Mouse (Mus musculus) layer of hippocampus, postnatal 25 days (tissue): ENCODE measurements around the gene Snrpf. TPM values are rescaled to one million over a fixed set of nuclear protein-coding genes. Genes with fewer than 3 reads are reported as not detected.

Source experiments
- DNase-seq, 2 experiments: peaks; one replicate each; pipeline ENCODE4 v3.0.0; 2022; ENCODE audit warnings: mixed read lengths in 2 of 2, low spot score in 1 of 2; ENCODE audit errors: extremely low spot score in 1 of 2
- total RNA-seq, 2 experiments: library from RNA; stranded (reverse); gene quantifications; 2 replicates each; pipeline ENCODE4 v1.2.3; 2021

Snrpf gene
- total RNA-seq, 2 experiments from 2014 or later: 10.6 to 12.6 TPM

DNA sequence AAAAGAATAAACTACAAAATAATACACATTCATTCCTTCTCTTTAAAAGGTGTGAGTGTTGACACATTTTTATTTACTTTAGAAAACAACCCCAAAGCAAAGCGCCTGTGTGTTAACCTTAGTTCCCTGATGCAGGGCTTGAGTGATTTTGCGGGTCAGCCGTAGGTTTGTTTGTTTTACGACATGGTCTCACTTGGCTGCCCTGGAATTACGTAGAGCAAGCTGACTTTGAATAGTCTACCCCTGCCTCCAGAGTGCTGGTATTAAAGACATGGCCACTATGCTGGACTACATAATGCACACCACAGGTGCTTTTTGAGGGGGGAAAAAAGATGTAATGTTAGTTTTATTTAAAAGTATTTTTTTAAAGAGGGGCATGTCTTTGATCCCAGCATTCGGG lies 50.7 kb downstream of the Snrpf start:
- no peak for DNase-seq

DNA sequence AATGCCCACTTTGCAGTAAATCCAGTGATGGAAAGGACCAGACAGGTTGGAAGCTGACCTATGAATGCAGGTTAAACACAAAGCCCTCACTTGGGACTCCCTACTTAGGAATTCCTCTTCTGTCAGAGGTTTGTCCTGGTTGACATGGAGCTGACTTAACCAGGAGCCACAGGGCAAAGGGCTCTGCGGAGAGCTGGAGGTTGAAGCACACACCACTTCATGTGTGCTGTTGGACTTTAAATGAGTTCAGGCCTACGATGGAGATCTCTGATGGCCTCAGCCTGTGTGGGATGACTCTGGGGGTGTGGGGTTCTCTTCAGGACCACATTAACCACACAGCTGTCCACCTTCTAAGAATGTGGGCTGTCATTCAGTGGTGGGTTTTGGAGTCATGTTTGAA lies 51.2 kb downstream of the Snrpf start:
- no peak for DNase-seq

Other genes with a start within 250 kb of the Snrpf start
- 10 to 100 TPM; 45.8 to 59.9 TPM for gene Lta4h, start 136.3 kb downstream of the Snrpf start, total RNA-seq
- gene Hal, start 100.9 kb downstream of the Snrpf start, total RNA-seq: not detected
- under 1 TPM; 0.32 to 0.40 TPM for gene Amdhd1, start 49.7 kb downstream of the Snrpf start, total RNA-seq
- gene Ccdc38, start 49.1 kb downstream of the Snrpf start, total RNA-seq: not detected
- 1 to 10 TPM; 6.1 to 6.2 TPM for gene Ntn4, start 51.0 kb upstream of the Snrpf start, total RNA-seq
- not detected for gene Usp44, start 241.8 kb upstream of the Snrpf start, total RNA-seq